Mouse (Mus musculus): ENCODE results near the gene Zp1. TPM values are rescaled to one million over a fixed set of nuclear protein-coding genes. Genes with fewer than 3 reads are reported as not detected.

Gene Zp1
- total and polyA plus RNA-seq, 3 experiments, result 0.26 TPM; not detected in 2

- no peaks in the 10 kb centered on the region for H3K79me2 ChIP-seq (replicated peaks; ENCODE audit: control insufficient read depth, extremely low read depth, insufficient read depth, poor library complexity, severe bottlenecking)
- dilution Hi-C loops (cut with MboI; ENCODE audit: extremely low pct_ligation_motif_present, extremely low pct_unique_long_range_greater_than_20kb, low sequenced_read_pairs), result no loop called here
These were observed 51.1 kb downstream of the Zp1 start for GRCm38 (mm10) chr19:10869241-10869885.

GRCm38 (mm10) chr19:10868623-10869141 lies 51.8 kb downstream of the Zp1 start:
- H3K4me3 ChIP-seq (replicated peaks in 1 of 3; ENCODE audit: low read depth in 2 of 3, low read length in 2 of 3, poor library complexity in 1 of 3), result no peak overlapping the region
- in situ Hi-C loops (cut with MboI; ENCODE audit: low pct_ligation_motif_present, low pct_unique_long_range_greater_than_20kb, low sequenced_read_pairs) (no loop called here), dilution Hi-C loops (cut with MboI; ENCODE audit: extremely low pct_ligation_motif_present, extremely low pct_unique_long_range_greater_than_20kb, low sequenced_read_pairs) (no loop called here)

More at GRCm38 (mm10) chr19:10869241-10869885, 51.1 kb downstream of the Zp1 start:
- H3K36me3 ChIP-seq (replicated peaks in 1 of 2; ENCODE audit: control insufficient read depth in 1 of 2, insufficient read depth in 1 of 2, low read length in 1 of 2), result peaks cover 37 to 51% of the 10 kb centered on the region in 2 experiments
- H3K4me3 ChIP-seq (replicated peaks in 1 of 3; ENCODE audit: low read depth in 2 of 3, low read length in 2 of 3, poor library complexity in 1 of 3), result no peak overlapping the region
- in situ Hi-C loops (cut with MboI; ENCODE audit: low pct_ligation_motif_present, low pct_unique_long_range_greater_than_20kb, low sequenced_read_pairs), result no loop called here
- TF ChIP-seq ZKSCAN1 (IDR thresholded peaks at IDR 0.05; ENCODE audit: borderline replicate concordance, low read depth, low read length), result no peak
- TF ChIP-seq POLR2A (IDR thresholded peaks at IDR 0.05; ENCODE audit: low read depth, low read length), result no peak
- TF ChIP-seq JUND (conservative IDR thresholded peaks at IDR 0.05; ENCODE audit: low read depth, low read length), result no peak
- no peak for TF ChIP-seq ZC3H11A (IDR thresholded peaks at IDR 0.05; ENCODE audit: low read depth, low read length)
- TF ChIP-seq NELFE (IDR thresholded peaks at IDR 0.05; ENCODE audit: low read depth, low read length), result no peak
- no peak for TF ChIP-seq POLR2AphosphoS2 (IDR thresholded peaks at IDR 0.05; ENCODE audit: low read depth, low read length)
- no peak for TF ChIP-seq RAD21 (IDR thresholded peaks at IDR 0.05; ENCODE audit: low read depth, low read length)
- no peak for TF ChIP-seq SIN3A (IDR thresholded peaks at IDR 0.05; ENCODE audit: low read length)
- no peak for TF ChIP-seq IRF4 (IDR thresholded peaks at IDR 0.05; ENCODE audit: low read depth, low read length)
- no peak for TF ChIP-seq CHD2 (IDR thresholded peaks at IDR 0.05; ENCODE audit: low read length)
- no peak for TF ChIP-seq HCFC1 (IDR thresholded peaks at IDR 0.05; ENCODE audit: low read depth, low read length)
- TF ChIP-seq MAFK (IDR thresholded peaks at IDR 0.05; ENCODE audit: insufficient replicate concordance, low read length), result no peak
- no peak for TF ChIP-seq CHD1 (IDR thresholded peaks at IDR 0.05; ENCODE audit: low read depth, low read length)
- no peak for TF ChIP-seq BHLHE40 (IDR thresholded peaks at IDR 0.05; ENCODE audit: low read depth, low read length)
- no peak overlapping the region for H3K27ac ChIP-seq (ENCODE audit: insufficient read depth, low read depth)
- no peaks in the 10 kb centered on the region for H3K4me1 ChIP-seq (ENCODE audit: control insufficient read depth in 1 of 2, insufficient read depth in 2 of 2)
- no peaks in the 10 kb centered on the region for H3K27me3 ChIP-seq (replicated peaks)
- no peaks in the 10 kb centered on the region for H3K9me3 ChIP-seq (replicated peaks; ENCODE audit: low read length)
- H3K4me2 ChIP-seq (ENCODE audit: insufficient read depth, low read depth, poor library complexity, severe bottlenecking), result no peak overlapping the region
- no peak for DNase-seq (ENCODE audit: extremely low read depth)
- no peak overlapping the region for H3K9ac ChIP-seq (ENCODE audit: insufficient read depth, low read depth)

More at GRCm38 (mm10) chr19:10868623-10869141, 51.8 kb downstream of the Zp1 start:
- H3K4me1 ChIP-seq (ENCODE audit: control insufficient read depth in 1 of 2, insufficient read depth in 2 of 2), result no peaks in the 10 kb centered on the region
- H3K9ac ChIP-seq (ENCODE audit: insufficient read depth, low read depth), result no peak overlapping the region
- H3K79me2 ChIP-seq (replicated peaks; ENCODE audit: control insufficient read depth, extremely low read depth, insufficient read depth, poor library complexity, severe bottlenecking), result no peaks in the 10 kb centered on the region
- H3K27me3 ChIP-seq (replicated peaks), result no peaks in the 10 kb centered on the region
- TF ChIP-seq KAT2A (IDR thresholded peaks at IDR 0.05; ENCODE audit: insufficient replicate concordance, low read length), result no peak
- no peak for TF ChIP-seq PAX5 (IDR thresholded peaks at IDR 0.05; ENCODE audit: low read length)
- TF ChIP-seq ZKSCAN1 (IDR thresholded peaks at IDR 0.05; ENCODE audit: borderline replicate concordance, low read depth, low read length), result no peak
- TF ChIP-seq MEF2A (IDR thresholded peaks at IDR 0.05; ENCODE audit: borderline replicate concordance, low read depth, low read length), result no peak
- TF ChIP-seq UBTF (IDR thresholded peaks at IDR 0.05; ENCODE audit: low read depth, low read length), result no peak
- H3K27ac ChIP-seq (ENCODE audit: insufficient read depth, low read depth), result no peak overlapping the region
- DNase-seq (ENCODE audit: extremely low read depth), result no peak
- peaks cover 30 to 44% of the 10 kb centered on the region in 2 experiments for H3K36me3 ChIP-seq (replicated peaks in 1 of 2; ENCODE audit: control insufficient read depth in 1 of 2, insufficient read depth in 1 of 2, low read length in 1 of 2)
- no peaks in the 10 kb centered on the region for H3K9me3 ChIP-seq (replicated peaks; ENCODE audit: low read length)
- no peak overlapping the region for H3K4me2 ChIP-seq (ENCODE audit: insufficient read depth, low read depth, poor library complexity, severe bottlenecking)
